Mouse (Mus musculus): ENCODE data around the gene C130032M10Rik. TPM values are rescaled to one million over a fixed set of nuclear protein-coding genes. Genes with fewer than 3 reads are reported as not detected.

Gene C130032M10Rik
- not detected for polyA plus RNA-seq (2017; shearing (Covaris generic))

DNA sequence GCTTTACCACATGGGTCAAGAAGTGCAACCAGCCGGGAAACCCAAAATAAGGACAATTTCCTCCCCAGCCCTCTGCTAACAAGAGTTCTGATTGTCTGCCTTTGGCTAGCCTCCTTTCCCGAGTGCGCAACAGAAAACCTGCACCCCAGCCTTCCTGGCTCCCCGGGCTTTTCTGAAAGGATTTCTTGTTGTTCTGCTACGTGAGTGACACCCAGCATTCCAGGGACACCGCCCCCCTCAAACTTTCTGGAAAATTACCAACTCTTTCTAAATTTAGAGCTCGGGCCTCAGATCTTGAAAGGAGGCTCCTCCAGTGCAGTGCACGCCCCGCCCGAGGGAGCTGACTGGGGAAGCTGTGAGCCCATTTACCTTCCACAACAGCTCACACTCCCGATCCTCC lies at the start of gene C130032M10Rik:
Gene C130032M10Rik (plus strand): TSS at position 334 of the 400 bp plus-strand sequence.

DNA sequence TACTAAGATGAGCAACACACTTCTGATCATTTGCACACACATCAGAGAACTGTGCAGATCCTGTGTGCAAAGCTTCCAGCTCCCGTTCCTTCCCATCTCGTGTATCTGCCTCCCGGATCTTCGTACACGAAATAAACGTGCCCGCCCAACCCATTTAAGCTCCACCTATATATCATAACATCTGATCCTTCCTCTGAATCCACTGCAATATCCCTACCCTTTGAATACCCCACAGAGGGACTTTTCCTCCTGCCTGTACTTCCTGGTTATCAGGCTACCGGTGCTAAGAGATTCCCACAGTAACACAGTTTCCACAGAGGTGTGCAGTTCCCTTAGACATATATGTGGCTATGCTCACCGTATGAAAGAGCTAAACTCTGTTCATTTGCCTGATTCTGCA lies 10.7 kb upstream of the C130032M10Rik start, which contains the start of gene Ccr4:
Gene Ccr4 (minus strand): TSS at position 101 of the 400 bp plus-strand sequence.

GRCm38 (mm10) chr9:114563761-114564606 lies 48.5 kb downstream of the C130032M10Rik start, which contains the start of gene Trim71:
TSS of gene Trim71 (minus strand) at chr9:114564369.

Other genes starting within 250 kb of the C130032M10Rik start
- 4.5 TPM for gene Bcl2a1c, start 185.6 kb upstream of the C130032M10Rik start, polyA plus RNA-seq (2017; shearing (Covaris generic))
- gene Crtap, start 125.0 kb upstream of the C130032M10Rik start, polyA plus RNA-seq (2017; shearing (Covaris generic)): 2.3 TPM
- gene Glb1, start 114.6 kb upstream of the C130032M10Rik start, polyA plus RNA-seq (2017; shearing (Covaris generic)): 49.0 TPM
- gene Tmppe, start 114.6 kb upstream of the C130032M10Rik start, polyA plus RNA-seq (2017; shearing (Covaris generic)): 26.5 TPM
- 37.5 TPM for gene Ccr4, start 10.8 kb upstream of the C130032M10Rik start, polyA plus RNA-seq (2017; shearing (Covaris generic))
- not detected for gene Trim71, start 48.7 kb downstream of the C130032M10Rik start, polyA plus RNA-seq (2017; shearing (Covaris generic))
- gene Cnot10, start 124.5 kb downstream of the C130032M10Rik start, polyA plus RNA-seq (2017; shearing (Covaris generic)): 65.0 TPM
- 62.7 TPM for gene Dync1li1, start 173.1 kb downstream of the C130032M10Rik start, polyA plus RNA-seq (2017; shearing (Covaris generic))
- gene Cmtm6, start 215.4 kb downstream of the C130032M10Rik start, polyA plus RNA-seq (2017; shearing (Covaris generic)): 224 TPM